8 mouse cellular contexts compared by ENCODE assay signal in genomic region chr1:155233378-155233777, GRCm38 (mm10). TPM values are rescaled to one million over a fixed set of nuclear protein-coding genes. Genes with fewer than 3 reads are reported as not detected.
DNase-seq lines count a peak whose midpoint lies in the region; ATAC-seq and TF ChIP-seq lines count a peak whose summit lies in the region.

No protein-coding gene starts in this region.

- H3K4me2 ChIP-seq in kidney, postnatal 0 days (ENCODE audit: low read length) = no peak overlapping the region
- H3K4me2 ChIP-seq in midbrain, embryonic 16.5 days (ENCODE audit: low read length) = no peak overlapping the region

- 0 out of 2 replicates have a peak, but pooled peaks cover 3% of the 10 kb centered on the region for H3K36me3 ChIP-seq in kidney, postnatal 0 days (ENCODE audit: insufficient read depth, low read length)
- no peaks in the 10 kb centered on the region for H3K36me3 ChIP-seq in midbrain, embryonic 16.5 days (ENCODE audit: control insufficient read depth, insufficient read depth, low read length)

- TF ChIP-seq CTCF in kidney, postnatal 0 days (IDR thresholded peaks at IDR 0.05; ENCODE audit: low read depth) = no peak

- ATAC-seq in kidney, postnatal 0 days (replicated peaks; ENCODE audit: low FRiP score, low read depth) = no peak
- ATAC-seq in granulocyte monocyte progenitor cell, adult 5-6 weeks (replicated peaks; ENCODE audit: poor library complexity, severe bottlenecking) = peak; percentile 57
- ATAC-seq in midbrain, embryonic 16.5 days = no peak
- no peak for ATAC-seq in erythroid progenitor cell, adult 5-6 weeks (replicated peaks; ENCODE audit: low FRiP score, poor library complexity, severe bottlenecking)

- no peaks in the 10 kb centered on the region for H3K27me3 ChIP-seq in kidney, postnatal 0 days (ENCODE audit: insufficient read depth, low read length)
- no peaks in the 10 kb centered on the region for H3K27me3 ChIP-seq in midbrain, embryonic 16.5 days (ENCODE audit: control insufficient read depth, insufficient read depth, low read depth, low read length)

- 61% methylated on average over 9 of the region's 9 CpGs for WGBS in kidney, postnatal 0 days
- 78% methylated on average over 9 of the region's 9 CpGs for WGBS in midbrain, embryonic 16.5 days

- peak; percentile 49 to 59 for DNase-seq in adrenal gland, adult (ENCODE audit: inconsistent age in 2 of 2, low spot score in 1 of 2)
- DNase-seq in adrenal gland, adult 2 months = no peak
- DNase-seq in kidney, postnatal 0 days (ENCODE audit: low spot score) = no peak
- no peak for DNase-seq in kidney, adult 11 months
- no peak for DNase-seq in cerebellum, adult 9-10 months

- H3K4me1 ChIP-seq in kidney, postnatal 0 days (replicated peaks; ENCODE audit: insufficient read depth, low read length) = peaks cover 51% of the 10 kb centered on the region
- peaks cover 58% of the 10 kb centered on the region for H3K4me1 ChIP-seq in midbrain, embryonic 16.5 days (ENCODE audit: control insufficient read depth, insufficient read depth, low read length)

- no peaks in the 10 kb centered on the region for H3K9me3 ChIP-seq in kidney, postnatal 0 days (replicated peaks; ENCODE audit: low read length)
- no peaks in the 10 kb centered on the region for H3K9me3 ChIP-seq in midbrain, embryonic 16.5 days (replicated peaks; ENCODE audit: control insufficient read depth, low read length, poor library complexity, severe bottlenecking)

- peak overlapping the region; percentile 61 for H3K27ac ChIP-seq in kidney, postnatal 0 days
- H3K27ac ChIP-seq in midbrain, embryonic 16.5 days (ENCODE audit: low read length) = peak overlapping the region; percentile 87

- no peak overlapping the region for H3K9ac ChIP-seq in kidney, postnatal 0 days (ENCODE audit: low read depth, low read length)
- H3K9ac ChIP-seq in midbrain, embryonic 16.5 days (ENCODE audit: low read depth, low read length) = peak overlapping the region; percentile 47; the same call in 1 of the 2 replicates

- H3K4me3 ChIP-seq in kidney, postnatal 0 days (replicated peaks; ENCODE audit: low read depth, low read length) = no peak overlapping the region
- no peak overlapping the region for H3K4me3 ChIP-seq in midbrain, embryonic 16.5 days (ENCODE audit: low read depth, low read length)

RNA-seq across cellular contexts. Expression of gene BC034090, which starts 10.9 kb away (rescaled TPM):
- total RNA-seq in adrenal gland, adult 2 months (2021) = 10 to 100 TPM; 29.6 to 33.5 TPM
- 30.6 and 32.7 TPM in 2 replicates for polyA plus RNA-seq in adrenal gland, adult 2 months (2012; rRNA removed)
- polyA plus RNA-seq in kidney, postnatal 0 days (2015; fragmentation: Nextera tagmentation; extraction: Ambion mirVana) = 9.9 and 10.2 TPM in 2 replicates
- 2.5 TPM in 1 of 2 replicates, not detected in the other for total RNA-seq in granulocyte monocyte progenitor cell, adult 5-6 weeks (2014; fragmentation: Nextera tagmentation)
- 0.13 TPM in 1 of 2 replicates, not detected in the other for total RNA-seq in granulocyte monocyte progenitor cell, adult 5-6 weeks (2017)
- 2.8 and 5.5 TPM in 2 replicates for polyA plus RNA-seq in midbrain, embryonic 16.5 days (2015; fragmentation: Nextera tagmentation; extraction: Ambion mirVana)
- not detected in 2 replicates for total RNA-seq in erythroid progenitor cell, adult 5-6 weeks (2015; ENCODE audit: low replicate concordance)
- total RNA-seq in erythroid progenitor cell, adult 5-6 weeks (2017; ENCODE audit: low replicate concordance) = not detected in 2 replicates

Comparison
In these comparisons a context has a peak if more than half of its experiments do, and no peak if none do; other contexts are left out.
1. DNase-seq: peak in adrenal gland, adult (2 of 2); none in adrenal gland, adult 2 months (single experiment), kidney, postnatal 0 days (single experiment), kidney, adult 11 months (single experiment) and cerebellum, adult 9-10 months (single experiment).
2. RNA of gene BC034090, which starts 10.9 kb away (total RNA-seq): 29.6 to 33.5 TPM in adrenal gland, adult 2 months; 0.13 to 2.5 TPM in granulocyte monocyte progenitor cell, adult 5-6 weeks and not detected in erythroid progenitor cell, adult 5-6 weeks; every median in the first group is over 4 times any median in the second.